Mouse (Mus musculus) left cerebral cortex, adult 18-20 months (tissue): Measurements from ENCODE around the gene Bcas3. TPM values are rescaled to one million over a fixed set of nuclear protein-coding genes. Genes with fewer than 3 reads are reported as not detected.
A peak's percentile ranks its signal among the peaks of the same experiment; 100 is the strongest.

Experiments
- DNase-seq, 2 experiments: peaks; one replicate each; pipeline ENCODE4 v3.0.0; 2021 to 2022; ENCODE audit warnings: low spot score in 2 of 2, mixed read lengths in 1 of 2
- total RNA-seq, 2 experiments: library from RNA; stranded (reverse); gene quantifications; 2 replicates each; pipeline ENCODE4 v1.2.3; 2021

The Bcas3 gene
- total RNA-seq, 2 experiments from 2014 or later: 73.4 to 75.9 TPM

DNA sequence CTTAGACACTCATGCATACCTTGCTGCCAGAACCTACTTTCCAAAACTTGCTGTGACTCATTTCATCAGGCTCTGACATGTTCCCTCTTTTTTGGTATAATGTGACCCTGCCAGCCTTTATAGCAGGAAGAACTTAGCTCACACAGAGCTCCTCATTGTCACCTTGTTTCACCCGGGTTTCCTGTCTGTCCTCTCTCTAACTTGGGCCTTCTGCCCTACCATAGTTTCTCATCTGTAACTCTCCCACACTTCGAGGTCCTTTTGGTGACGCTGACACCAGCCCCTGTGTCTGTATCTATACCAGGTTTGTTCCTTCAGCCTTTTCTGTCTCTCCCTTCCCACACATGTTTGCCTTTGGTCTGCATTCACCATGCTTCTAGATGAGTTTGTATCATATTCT, 295.9 kb downstream of the Bcas3 start:
- DNase-seq: no peak

DNA sequence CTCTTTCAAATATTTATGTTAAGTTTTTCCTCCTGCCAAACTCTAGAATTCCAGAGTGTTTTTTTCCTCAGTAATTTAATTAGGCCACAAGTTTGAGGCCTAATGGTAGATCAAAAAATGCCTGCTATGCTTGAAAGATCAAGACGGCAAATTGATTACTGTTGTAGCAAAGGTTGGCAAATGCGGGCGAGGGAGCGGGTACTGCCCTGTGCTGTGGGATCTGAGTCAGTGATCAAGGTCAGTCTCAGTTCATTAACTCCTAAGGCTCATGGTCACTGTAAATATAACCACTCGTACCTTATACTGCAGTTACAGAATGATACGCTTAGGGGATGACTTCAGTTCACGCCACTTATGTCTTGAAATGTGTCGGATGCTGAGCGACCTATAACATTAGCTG, 296.4 kb downstream of the Bcas3 start:
- no peak for DNase-seq

DNA sequence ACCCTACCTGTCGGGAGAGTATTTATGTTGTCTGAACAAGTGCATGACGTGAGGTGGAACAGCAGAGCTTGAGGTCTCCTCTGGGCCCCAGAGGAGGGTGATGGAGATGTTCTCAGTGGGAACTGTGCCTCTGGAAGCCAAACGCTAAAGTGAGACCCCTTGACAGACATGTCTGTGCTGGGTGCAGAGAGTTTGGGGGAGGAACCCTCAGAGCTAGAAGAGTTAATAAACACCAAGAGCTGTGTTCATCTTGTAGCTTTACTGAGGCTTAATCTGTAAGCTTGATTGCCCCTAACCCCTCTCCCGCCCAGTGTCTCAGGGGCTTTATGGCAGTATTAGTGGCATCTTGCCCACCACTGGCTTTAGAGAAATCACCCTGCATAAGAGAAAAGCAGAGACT, 304.5 kb downstream of the Bcas3 start:
- DNase-seq: no peak

DNA sequence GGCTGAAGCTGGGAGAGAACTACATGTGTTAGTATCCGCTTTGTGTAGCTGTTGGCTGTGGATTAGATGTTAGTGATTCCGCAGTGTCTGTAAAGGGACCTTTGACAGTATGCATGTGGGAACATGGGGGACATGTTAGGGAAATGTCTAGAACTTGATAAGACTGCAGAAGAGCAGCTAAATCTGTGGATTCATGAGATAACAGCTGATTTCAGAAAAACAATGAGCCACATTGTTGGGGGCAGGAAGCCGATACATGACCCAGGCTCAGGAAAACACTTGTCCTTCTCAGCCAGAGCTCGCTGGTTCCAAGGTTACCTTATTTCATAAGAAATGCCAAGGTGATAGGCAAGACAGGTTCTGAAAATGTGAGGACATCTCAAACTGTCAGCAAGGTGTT, 307.3 kb downstream of the Bcas3 start:
- no peak for DNase-seq

DNA sequence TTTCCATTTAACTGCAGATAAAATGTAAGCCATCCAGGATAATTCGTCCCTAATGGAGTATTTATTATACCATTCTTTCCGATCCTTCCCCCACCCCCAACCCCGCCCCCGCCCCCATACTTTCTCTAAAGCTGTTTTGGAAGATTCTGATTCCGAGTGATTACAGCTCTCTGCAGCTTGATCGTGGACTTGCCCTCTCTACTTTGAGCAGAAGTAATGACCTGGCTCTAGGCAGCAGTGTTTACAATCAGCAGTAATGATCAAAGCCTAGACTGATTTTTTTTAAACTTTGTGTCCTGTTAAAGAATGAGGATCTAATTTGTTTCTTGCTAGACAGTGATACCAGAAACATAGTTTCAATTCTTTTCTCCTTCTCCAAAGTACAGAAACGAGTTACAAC, 314.2 kb downstream of the Bcas3 start:
- DNase-seq: no peak

DNA sequence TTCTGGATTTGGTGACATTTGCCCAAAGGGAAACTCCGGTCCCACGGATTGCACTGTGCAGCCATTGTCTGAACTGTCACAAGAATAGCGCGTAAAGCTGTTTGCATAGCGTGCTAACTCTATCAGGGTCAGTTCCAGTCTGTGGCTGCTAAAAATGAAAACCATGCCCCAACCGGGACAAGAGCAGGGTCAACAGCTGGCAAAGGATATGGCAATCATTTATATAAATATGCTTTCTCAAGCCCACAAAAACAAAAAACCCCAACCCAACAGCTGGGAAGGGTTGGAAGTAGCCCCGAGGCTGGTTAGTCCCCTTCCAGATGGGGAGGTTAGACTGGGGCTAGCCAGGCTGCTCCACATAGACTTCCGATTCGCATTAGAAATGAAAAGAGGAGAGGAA, 314.8 kb downstream of the Bcas3 start:
- no peak for DNase-seq

DNA sequence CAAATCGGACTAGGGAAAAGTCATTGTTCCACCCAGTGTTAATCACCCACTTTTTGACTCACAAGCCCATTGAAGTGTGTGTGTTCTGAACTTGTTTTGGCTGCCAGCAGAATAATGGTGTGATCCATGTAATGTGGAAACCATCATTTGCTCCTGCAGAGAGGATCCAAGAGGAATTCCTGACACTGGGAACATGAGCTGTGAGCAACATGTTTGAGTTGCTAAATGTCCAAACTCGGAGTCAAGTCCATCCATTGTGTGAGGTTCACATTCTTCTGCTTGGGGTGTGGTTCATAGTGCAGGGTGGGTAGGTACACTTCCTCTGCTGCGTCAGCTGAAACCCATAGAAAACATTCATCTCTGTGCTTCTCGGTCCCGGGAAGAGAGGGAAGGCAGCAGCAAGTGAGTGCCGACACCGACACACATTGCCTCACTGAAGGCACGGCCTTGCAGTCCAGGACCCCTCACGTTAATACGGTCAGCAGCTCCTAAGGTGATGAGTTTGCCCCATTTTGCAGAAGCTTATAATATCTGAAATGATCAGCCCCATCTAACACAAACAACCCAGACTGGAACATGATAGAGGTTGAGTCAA, 320.0 kb downstream of the Bcas3 start:
- DNase-seq: no peak

DNA sequence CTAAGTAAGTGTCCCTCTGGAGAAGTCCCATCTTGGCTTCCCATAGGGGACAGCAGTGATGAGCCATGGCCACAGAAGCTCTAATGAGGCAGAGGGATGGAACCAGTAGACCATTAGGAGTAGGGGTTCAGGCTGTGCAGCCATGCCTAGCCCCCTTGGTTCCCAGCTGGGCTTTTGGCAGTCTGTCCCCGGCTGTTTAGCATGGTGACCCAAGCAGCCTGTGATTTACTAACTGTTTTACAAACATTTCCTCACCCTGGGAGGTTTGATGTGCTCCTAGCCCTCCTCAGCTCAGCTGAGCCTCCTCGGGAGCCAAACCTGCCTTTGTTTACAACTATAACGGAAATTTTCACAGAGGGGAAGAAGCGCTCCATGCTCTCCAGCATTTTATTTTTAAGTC, 322.3 kb downstream of the Bcas3 start:
- no peak for DNase-seq

DNA sequence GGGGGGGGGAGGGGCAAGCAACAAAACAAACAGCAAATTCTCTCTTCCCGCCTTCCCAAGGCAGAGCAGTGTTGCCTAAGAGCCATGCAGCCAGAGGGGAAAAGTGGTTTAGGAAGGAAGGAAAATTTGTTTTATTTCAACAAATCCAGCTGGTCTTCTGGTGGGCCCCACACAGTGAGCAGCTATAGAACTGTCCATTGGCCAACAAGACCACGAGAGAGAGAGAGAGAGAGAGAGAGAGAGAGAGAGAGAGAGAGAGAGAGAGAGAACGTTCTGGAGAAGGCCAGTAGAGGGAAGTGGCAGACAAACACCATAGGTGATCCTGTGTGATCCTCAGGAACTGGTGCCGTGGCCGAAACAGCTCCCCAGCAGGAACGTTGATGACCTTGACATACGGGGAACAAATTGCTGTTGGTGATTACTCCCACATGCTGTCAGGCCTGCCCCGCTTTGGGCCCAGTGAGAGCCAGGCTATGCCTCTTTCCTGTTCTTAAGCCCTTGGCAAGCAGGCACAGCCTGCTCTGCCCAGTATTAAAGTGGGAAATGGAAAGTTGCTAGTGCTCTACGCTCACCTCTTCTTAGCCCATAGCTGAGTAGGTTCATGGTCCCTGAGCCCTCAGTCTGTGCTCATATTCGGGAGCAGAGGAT, 323.5 kb downstream of the Bcas3 start:
- no peak for DNase-seq

DNA sequence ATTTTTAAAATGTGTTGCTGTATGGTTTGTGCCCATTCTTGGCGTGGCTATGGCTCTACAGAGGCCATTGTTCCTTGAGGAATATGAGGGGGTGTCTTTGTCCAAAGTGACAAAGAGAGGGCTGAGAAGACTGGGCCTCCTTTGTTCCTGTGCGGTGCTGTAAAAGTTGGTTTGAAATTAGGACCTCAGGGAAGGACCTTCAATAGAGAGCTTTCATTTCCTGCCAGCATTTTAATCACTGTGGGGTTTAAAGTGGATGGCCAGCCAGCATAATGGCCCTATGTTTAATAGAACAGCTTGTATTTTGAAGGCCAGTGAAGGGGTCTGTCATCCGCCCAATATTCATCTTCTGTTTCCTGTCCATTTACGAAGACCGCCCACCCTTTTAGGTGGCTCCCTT, 325.7 kb downstream of the Bcas3 start:
- DNase-seq: no peak

DNA sequence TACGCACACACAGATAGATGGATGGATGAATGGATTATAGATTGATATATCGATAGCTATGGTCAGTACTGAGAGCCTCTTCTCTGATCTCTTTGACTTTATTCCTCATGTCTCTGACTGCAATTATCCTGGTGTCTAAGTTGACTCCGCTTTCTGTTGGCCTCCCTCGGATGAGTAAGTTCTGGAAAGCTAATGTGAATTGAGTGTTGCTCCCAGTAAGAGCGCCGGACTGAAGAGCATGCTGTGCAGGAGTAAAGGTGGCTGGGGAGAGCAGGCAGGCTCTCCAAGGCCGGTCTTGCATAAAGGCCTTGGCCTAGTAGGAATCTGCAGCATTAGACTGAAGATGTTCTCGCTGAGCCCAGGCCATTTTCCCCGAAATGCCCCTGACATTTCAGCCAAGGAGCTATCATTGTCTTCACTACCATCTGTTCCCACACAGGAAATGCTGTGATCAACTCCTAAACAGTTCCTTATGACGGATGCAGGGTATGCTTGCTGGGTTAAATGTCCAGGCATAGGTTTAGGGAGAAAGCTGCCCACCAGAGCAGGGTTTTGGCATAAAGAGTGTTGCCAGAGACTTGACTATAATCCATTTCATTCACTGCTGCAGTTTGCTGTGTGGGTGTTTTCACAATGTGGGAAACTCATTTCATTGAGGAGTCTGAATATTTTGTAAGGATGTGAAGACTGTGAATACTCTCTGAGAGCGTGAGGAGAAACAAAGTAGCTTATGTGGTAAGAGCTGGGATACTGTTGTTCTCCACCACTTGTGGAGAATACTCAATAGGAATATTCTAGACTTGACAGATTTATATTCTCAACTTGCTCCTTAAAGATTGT, 328.8 kb downstream of the Bcas3 start:
- peak in 1 of 2 experiments; percentile 16 for DNase-seq

DNA sequence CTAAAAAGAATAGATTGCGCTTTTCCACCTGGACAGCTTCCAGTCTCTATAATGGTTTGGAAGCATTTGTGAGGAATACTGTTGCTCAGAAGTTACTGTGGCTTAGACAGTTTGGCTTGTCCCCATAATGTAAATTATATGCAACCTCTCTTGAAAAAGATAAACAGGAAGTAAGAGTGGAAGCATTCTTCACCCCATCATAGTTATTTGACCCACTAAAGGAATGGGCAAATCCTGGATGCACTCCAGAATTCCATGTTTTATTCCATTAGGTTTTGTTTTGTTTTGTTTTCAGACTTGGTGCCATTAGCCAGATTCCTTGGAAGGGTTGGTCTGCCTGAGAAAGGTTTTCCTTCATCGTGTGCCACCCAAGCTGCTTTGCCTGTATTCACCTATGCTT, 332.0 kb downstream of the Bcas3 start:
- no peak for DNase-seq

DNA sequence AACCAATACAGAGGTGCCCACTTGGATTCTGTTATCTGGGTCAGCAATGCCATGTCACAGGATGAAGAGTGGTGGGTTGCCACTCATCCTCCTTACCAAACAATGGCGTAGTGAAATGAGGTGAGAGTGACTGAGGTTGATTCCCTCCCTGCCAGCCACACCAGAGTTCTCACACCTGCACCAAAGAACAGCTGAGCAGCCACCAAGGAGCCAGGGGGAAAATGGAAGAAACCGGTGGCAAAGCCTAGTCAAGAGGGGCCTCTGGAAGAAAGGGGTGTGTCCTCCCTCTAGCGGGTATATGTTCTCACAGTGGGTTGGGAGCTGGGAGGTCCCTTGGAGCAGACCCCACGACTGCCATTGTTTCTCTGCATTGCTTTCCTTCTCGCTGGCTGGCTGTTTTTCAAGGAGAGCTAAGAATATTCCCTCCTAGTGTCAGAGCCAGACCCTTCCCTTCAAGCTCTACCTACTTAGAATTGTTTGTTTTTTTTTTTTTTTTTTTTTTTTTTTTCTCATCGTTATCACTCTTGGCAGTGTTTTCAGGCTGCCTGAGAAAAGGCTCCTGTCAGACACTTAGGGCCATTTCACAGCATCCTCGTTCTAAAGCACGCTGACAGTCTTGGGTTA, 335.0 kb downstream of the Bcas3 start:
- no peak for DNase-seq

DNA sequence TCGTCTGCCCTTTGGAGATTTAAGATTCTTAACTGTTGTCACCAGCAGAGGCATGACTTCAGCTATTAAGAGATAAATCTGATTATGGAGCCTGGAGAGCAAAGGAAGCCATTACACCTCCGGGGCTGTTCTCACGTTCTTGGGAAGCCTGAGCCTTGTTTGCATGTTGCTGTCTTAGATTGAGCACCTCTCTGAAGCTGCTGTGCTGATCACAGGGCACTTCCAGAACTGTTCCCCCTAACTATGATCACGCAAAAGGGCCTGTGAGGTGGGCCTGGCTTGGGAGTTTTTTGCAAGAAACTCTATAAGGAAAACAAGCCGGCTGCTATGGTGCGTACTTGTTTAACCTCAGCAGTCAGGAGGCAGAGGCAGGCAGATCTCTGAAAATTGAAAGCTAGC, 335.5 kb downstream of the Bcas3 start:
- DNase-seq: no peak

DNA sequence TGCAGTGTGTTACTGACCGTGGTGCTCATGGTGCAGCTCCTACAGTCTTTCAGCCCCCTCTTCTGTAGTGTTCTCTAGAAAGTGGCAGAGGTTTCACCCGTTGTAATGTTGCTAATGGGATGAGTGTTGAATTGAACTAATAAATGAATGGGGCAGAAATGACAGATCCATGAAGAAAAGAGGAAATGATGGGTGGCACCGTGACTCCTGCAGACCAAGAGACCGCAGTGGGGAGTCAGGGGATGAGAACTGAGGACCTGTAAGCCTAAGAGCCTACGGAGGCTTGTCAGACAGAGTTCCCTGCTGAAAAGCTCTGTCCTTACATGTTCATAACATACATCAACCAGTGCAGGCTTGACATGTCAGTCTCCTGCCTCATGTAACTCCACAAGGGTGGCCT, 336.3 kb downstream of the Bcas3 start:
- no peak for DNase-seq

DNA sequence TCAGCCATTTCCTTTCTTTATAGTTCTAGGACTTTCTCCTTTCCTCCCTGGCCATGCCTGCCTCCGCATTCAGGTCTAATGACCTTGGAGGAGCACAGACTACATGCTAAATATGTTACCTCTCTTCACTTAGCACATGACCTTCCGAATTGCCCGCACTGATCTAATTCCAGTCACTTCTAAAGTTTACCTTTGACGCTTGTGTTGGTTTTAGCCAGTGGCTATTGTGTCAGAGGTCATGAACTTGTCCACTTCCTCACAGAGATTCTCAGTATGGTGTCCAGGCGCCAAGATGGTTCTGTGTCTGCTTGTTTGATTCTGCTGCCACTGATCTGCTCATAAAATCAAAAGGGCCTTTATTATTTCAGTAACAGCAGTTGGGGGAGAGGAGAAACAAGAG, 338.3 kb downstream of the Bcas3 start:
- no peak for DNase-seq

DNA sequence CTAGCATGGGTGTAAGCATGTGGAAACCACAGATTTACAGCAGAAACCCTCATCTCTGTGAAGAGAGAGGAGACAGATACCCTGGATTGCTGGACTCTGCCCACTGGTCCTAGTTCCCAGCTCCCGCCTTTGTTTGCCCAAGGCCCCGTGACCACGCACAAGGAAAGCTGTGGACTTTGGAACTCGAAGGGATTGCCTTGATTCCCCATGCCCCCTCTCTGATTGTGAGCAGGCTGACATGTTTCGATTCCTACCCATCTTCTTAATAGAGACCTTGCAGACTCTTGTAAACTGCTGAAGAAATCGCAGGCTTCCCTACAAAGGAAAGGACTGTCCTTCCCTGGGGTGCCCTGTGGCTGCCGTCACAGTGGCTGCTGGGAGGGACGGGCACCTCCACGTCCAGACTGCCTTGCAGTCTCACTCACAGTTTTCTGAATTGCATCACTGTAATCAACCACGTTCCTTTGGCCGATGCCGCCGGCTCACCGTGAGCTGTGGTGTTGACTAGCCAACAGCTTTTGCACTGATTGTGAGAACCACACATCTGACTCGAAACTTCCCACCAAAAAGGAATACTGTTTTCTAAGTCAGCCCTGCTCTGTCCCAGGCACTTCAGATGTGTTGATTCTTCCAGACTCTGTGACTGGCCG, 342.8 kb downstream of the Bcas3 start:
- no peak for DNase-seq

DNA sequence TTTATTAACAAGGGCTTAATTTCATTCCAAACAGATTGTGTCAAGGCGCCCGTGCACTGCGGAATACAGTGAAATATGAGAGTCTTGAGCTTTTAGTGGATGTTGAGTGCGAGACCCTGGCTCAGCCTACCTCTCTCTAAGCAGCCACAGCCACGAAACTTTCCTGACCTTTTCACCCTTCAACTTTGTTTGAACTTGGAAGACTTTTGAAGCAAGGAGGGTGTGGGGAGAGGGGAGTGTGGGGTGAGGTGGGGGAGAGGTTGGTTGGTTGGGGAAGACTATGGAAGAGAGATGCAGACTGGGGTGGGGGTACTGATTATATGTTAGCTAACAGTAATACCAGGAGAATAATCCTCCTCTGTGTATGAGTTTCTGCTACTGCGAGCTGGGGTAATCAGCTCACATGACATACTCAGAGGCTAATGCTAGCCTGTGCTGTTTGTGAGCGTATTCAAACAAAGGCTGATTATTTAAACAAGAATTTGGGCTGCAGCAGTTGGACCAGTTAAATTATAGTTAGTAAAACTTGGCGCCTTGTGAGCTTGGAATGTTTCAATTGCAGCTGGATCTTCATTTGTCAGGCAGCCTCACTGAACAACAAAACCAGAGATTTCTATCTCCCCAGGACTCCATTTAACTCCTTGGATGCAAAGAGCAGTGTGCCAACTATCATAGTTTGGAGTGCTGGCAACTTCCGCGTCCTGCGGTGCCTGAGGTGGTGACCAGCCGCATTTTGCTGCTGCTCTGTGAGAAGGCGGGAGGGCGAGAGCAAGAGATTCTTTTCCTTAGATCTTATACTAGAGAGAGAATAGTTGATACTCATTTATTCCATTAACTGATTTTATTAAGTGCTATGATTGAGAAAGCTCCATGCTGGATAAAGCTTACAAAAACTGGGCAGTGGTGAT, 343.8 kb downstream of the Bcas3 start:
- DNase-seq: no peak

DNA sequence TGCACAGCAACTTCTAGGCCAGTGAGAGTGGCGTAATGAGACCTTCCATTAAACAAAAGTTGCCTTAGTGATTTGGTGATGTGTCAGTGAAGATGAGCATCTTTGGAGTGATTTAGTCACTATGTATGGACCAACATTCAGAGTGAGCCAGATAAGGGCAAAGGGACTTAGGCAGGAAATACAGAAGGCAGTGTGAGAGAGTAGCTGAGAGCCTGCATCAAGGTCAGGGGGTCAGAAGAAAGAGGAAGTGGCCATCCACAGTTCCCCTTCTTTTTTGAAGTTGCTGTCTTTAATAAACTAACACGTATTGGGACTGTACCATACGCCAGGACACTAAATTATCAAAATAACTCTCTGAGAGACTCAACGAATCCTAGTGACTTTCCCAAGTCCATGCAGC, 344.5 kb downstream of the Bcas3 start:
- DNase-seq: no peak

DNA sequence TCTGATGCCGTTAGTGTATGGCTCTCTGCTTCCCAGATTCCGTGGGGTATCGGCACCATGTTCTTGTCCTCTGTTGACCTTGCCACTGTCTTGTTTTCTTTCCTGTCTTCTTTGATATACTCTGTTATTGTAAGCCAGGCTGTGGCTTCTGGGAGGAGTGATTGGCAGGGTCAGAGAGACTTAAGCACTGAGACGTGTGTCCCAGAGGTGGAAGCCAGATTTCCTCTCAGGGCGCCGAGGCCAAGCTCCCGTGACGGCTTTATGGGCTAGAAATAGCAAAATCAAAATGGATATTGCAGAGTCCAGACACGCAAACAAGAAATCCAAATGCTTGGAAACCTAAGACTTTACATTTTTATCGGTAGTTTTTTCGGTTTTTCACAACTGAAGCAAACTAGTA, 345.3 kb downstream of the Bcas3 start:
- DNase-seq: no peak
